Mouse (Mus musculus) G1E (cell line): ENCODE data around the gene Rpl38.
"Not testable (repeated sequence)": the region's sequence is repeated elsewhere in the genome, so short reads cannot be mapped to it uniquely, and the experiment has no call there.

Experiments used
- CTCF ChIP-seq: IDR thresholded peaks from 2 replicates; pipeline ENCODE4 v1.5.1; 2012; ENCODE audit warnings: low read depth, low read length, inconsistent platforms, mixed read lengths
- GATA1 ChIP-seq: IDR thresholded peaks from 2 replicates; pipeline ENCODE4 v1.6.1; 2012; ENCODE audit warnings: borderline replicate concordance, low read length, inconsistent platforms, mixed read lengths
- GATA2 ChIP-seq: IDR thresholded peaks from 2 replicates; pipeline ENCODE4 v1.6.1; 2012; ENCODE audit warnings: low read depth, low read length, inconsistent platforms, borderline replicate concordance
- POLR2AphosphoS5 ChIP-seq: IDR thresholded peaks from 2 replicates; pipeline ENCODE4 v1.6.1; 2012; ENCODE audit warnings: low read depth, low read length, inconsistent platforms; ENCODE audit not compliant: insufficient replicate concordance
- TAL1 ChIP-seq: conservative IDR thresholded peaks from 2 replicates; pipeline ENCODE4 v1.6.1; 2012; ENCODE audit warnings: low read depth, low read length, inconsistent platforms, mixed read lengths

GRCm38 (mm10) chr11:114674796-114675195, 6.5 kb downstream of the Rpl38 start:
- not testable (repeated sequence) for TF ChIP-seq GATA1, CTCF, TAL1, POLR2AphosphoS5, GATA2
